Mouse (Mus musculus): ENCODE results near the gene Arid5b. TPM values are rescaled to one million over a fixed set of nuclear protein-coding genes. Genes with fewer than 3 reads are reported as not detected.

Arid5b gene
- polyA plus RNA-seq, 1 experiment from 2014 or later, result 27.0 TPM

GRCm38 (mm10) chr10:68210025-68210642 is 68.4 kb downstream of the Arid5b start:
- peak; percentile 26; the same call in 1 of the 2 replicates for ATAC-seq
- 83% methylated on average over 12 of the region's 12 CpGs for WGBS
- no peaks in the 10 kb centered on the region for H3K36me3 ChIP-seq (ENCODE audit: control insufficient read depth, insufficient read depth, low read length)
- no peak overlapping the region for H3K4me3 ChIP-seq (ENCODE audit: low read length)
- no peaks in the 10 kb centered on the region for H3K9me3 ChIP-seq (ENCODE audit: control insufficient read depth, low read length)
- H3K27ac ChIP-seq (ENCODE audit: low read length), result no peak overlapping the region
- H3K27me3 ChIP-seq (replicated peaks; ENCODE audit: control insufficient read depth, insufficient read depth, low read length), result no peaks in the 10 kb centered on the region
- peaks cover 21% of the 10 kb centered on the region for H3K4me1 ChIP-seq (ENCODE audit: control insufficient read depth, insufficient read depth, low read length)
- H3K9ac ChIP-seq (ENCODE audit: low read depth, low read length), result no peak overlapping the region
- no peak overlapping the region for H3K4me2 ChIP-seq (ENCODE audit: low read depth, low read length)

GRCm38 (mm10) chr10:68208670-68209065 is 69.9 kb downstream of the Arid5b start:
- H3K9me3 ChIP-seq (ENCODE audit: control insufficient read depth, low read length), result no peaks in the 10 kb centered on the region
- H3K27ac ChIP-seq (ENCODE audit: low read length), result peak overlapping the region; percentile 37
- no peak for ATAC-seq
- WGBS, result 40% methylated on average over 5 of the region's 5 CpGs
- no peak overlapping the region for H3K4me3 ChIP-seq (ENCODE audit: low read length)
- no peaks in the 10 kb centered on the region for H3K36me3 ChIP-seq (ENCODE audit: control insufficient read depth, insufficient read depth, low read length)
- peaks cover 21% of the 10 kb centered on the region for H3K4me1 ChIP-seq (ENCODE audit: control insufficient read depth, insufficient read depth, low read length)
- no peaks in the 10 kb centered on the region for H3K27me3 ChIP-seq (replicated peaks; ENCODE audit: control insufficient read depth, insufficient read depth, low read length)
- no peak overlapping the region for H3K9ac ChIP-seq (ENCODE audit: low read depth, low read length)
- H3K4me2 ChIP-seq (ENCODE audit: low read depth, low read length), result peak overlapping the region; percentile 30; the same call in 1 of the 2 replicates

- Histone ChIP-seq H3K27ac (ENCODE audit: low read length) (peak overlapping the region; percentile 18; the same call in 1 of the 2 replicates), H3K36me3 (ENCODE audit: control insufficient read depth, insufficient read depth, low read length) (no peaks in the 10 kb centered on the region), H3K27me3 (replicated peaks; ENCODE audit: control insufficient read depth, insufficient read depth, low read length) (no peaks in the 10 kb centered on the region), H3K4me3 (ENCODE audit: low read length) (peak overlapping the region; percentile 32; the same call in 1 of the 2 replicates), H3K4me2 (ENCODE audit: low read depth, low read length) (peak overlapping the region; percentile 45), H3K9me3 (ENCODE audit: control insufficient read depth, low read length) (no peaks in the 10 kb centered on the region), H3K4me1 (ENCODE audit: control insufficient read depth, insufficient read depth, low read length) (peaks cover 21% of the 10 kb centered on the region), H3K9ac (ENCODE audit: low read depth, low read length) (no peak overlapping the region)
- WGBS, result 12% methylated on average over 20 of the region's 20 CpGs
- ATAC-seq, result peak; percentile 68
These were observed 70.5 kb downstream of the Arid5b start for GRCm38 (mm10) chr10:68207803-68208669.

- 82% methylated on average over 6 of the region's 6 CpGs for WGBS
- H3K4me1 ChIP-seq (ENCODE audit: control insufficient read depth, insufficient read depth, low read length), result peaks cover 13% of the 10 kb centered on the region
These were observed 74.1 kb downstream of the Arid5b start for GRCm38 (mm10) chr10:68204391-68204790.

GRCm38 (mm10) chr10:68203860-68204259 is 74.7 kb downstream of the Arid5b start:
- H3K36me3 ChIP-seq (ENCODE audit: control insufficient read depth, insufficient read depth, low read length), result 0 out of 2 replicates have a peak, but pooled peaks cover 2% of the 10 kb centered on the region
- no peaks in the 10 kb centered on the region for H3K9me3 ChIP-seq (ENCODE audit: control insufficient read depth, low read length)
- ATAC-seq, result no peak
- no peak overlapping the region for H3K27ac ChIP-seq (ENCODE audit: low read length)
- H3K4me1 ChIP-seq (ENCODE audit: control insufficient read depth, insufficient read depth, low read length), result peaks cover 10% of the 10 kb centered on the region
- no peaks in the 10 kb centered on the region for H3K27me3 ChIP-seq (replicated peaks; ENCODE audit: control insufficient read depth, insufficient read depth, low read length)
- 93% methylated on average over 7 of the region's 7 CpGs for WGBS
- H3K4me2 ChIP-seq (ENCODE audit: low read depth, low read length), result no peak overlapping the region
- no peak overlapping the region for H3K4me3 ChIP-seq (ENCODE audit: low read length)
- H3K9ac ChIP-seq (ENCODE audit: low read depth, low read length), result no peak overlapping the region

More at GRCm38 (mm10) chr10:68204391-68204790, 74.1 kb downstream of the Arid5b start:
- 0 out of 2 replicates have a peak, but pooled peaks cover under 1% of the 10 kb centered on the region for H3K36me3 ChIP-seq (ENCODE audit: control insufficient read depth, insufficient read depth, low read length)
- no peak for ATAC-seq
- no peak overlapping the region for H3K27ac ChIP-seq (ENCODE audit: low read length)
- no peaks in the 10 kb centered on the region for H3K9me3 ChIP-seq (ENCODE audit: control insufficient read depth, low read length)
- no peak overlapping the region for H3K9ac ChIP-seq (ENCODE audit: low read depth, low read length)
- H3K27me3 ChIP-seq (replicated peaks; ENCODE audit: control insufficient read depth, insufficient read depth, low read length), result no peaks in the 10 kb centered on the region
- H3K4me3 ChIP-seq (ENCODE audit: low read length), result no peak overlapping the region
- no peak overlapping the region for H3K4me2 ChIP-seq (ENCODE audit: low read depth, low read length)

GRCm38 (mm10) chr10:68203322-68203721 is 75.2 kb downstream of the Arid5b start:
- no peak for ATAC-seq
- Histone ChIP-seq H3K4me3 (ENCODE audit: low read length) (no peak overlapping the region), H3K27ac (ENCODE audit: low read length) (no peak overlapping the region), H3K9ac (ENCODE audit: low read depth, low read length) (no peak overlapping the region), H3K4me1 (ENCODE audit: control insufficient read depth, insufficient read depth, low read length) (peaks cover 7% of the 10 kb centered on the region), H3K9me3 (ENCODE audit: control insufficient read depth, low read length) (no peaks in the 10 kb centered on the region), H3K27me3 (replicated peaks; ENCODE audit: control insufficient read depth, insufficient read depth, low read length) (no peaks in the 10 kb centered on the region), H3K4me2 (ENCODE audit: low read depth, low read length) (no peak overlapping the region), H3K36me3 (ENCODE audit: control insufficient read depth, insufficient read depth, low read length) (0 out of 2 replicates have a peak, but pooled peaks cover 2% of the 10 kb centered on the region)
- WGBS, result 70% methylated on average over 11 of the region's 11 CpGs

GRCm38 (mm10) chr10:68199440-68199839 is 79.1 kb downstream of the Arid5b start:
- no peaks in the 10 kb centered on the region; the same call in 1 of the 2 replicates for H3K4me1 ChIP-seq (ENCODE audit: control insufficient read depth, insufficient read depth, low read length)
- 90% methylated on average over 5 of the region's 5 CpGs for WGBS
- no peak overlapping the region for H3K9ac ChIP-seq (ENCODE audit: low read depth, low read length)
- no peak overlapping the region for H3K4me2 ChIP-seq (ENCODE audit: low read depth, low read length)
- H3K4me3 ChIP-seq (ENCODE audit: low read length), result no peak overlapping the region
- 0 out of 2 replicates have a peak, but pooled peaks cover 2% of the 10 kb centered on the region for H3K36me3 ChIP-seq (ENCODE audit: control insufficient read depth, insufficient read depth, low read length)
- no peaks in the 10 kb centered on the region for H3K9me3 ChIP-seq (ENCODE audit: control insufficient read depth, low read length)
- no peak for ATAC-seq
- H3K27me3 ChIP-seq (replicated peaks; ENCODE audit: control insufficient read depth, insufficient read depth, low read length), result no peaks in the 10 kb centered on the region
- no peak overlapping the region for H3K27ac ChIP-seq (ENCODE audit: low read length)

GRCm38 (mm10) chr10:68196324-68196723 is 82.2 kb downstream of the Arid5b start:
- Histone ChIP-seq H3K9ac (ENCODE audit: low read depth, low read length) (no peak overlapping the region), H3K9me3 (ENCODE audit: control insufficient read depth, low read length) (no peaks in the 10 kb centered on the region), H3K27ac (ENCODE audit: low read length) (peak overlapping the region; percentile 20; the same call in 1 of the 2 replicates), H3K4me3 (ENCODE audit: low read length) (no peak overlapping the region), H3K36me3 (ENCODE audit: control insufficient read depth, insufficient read depth, low read length) (0 out of 2 replicates have a peak, but pooled peaks cover 2% of the 10 kb centered on the region), H3K27me3 (replicated peaks; ENCODE audit: control insufficient read depth, insufficient read depth, low read length) (no peaks in the 10 kb centered on the region), H3K4me1 (ENCODE audit: control insufficient read depth, insufficient read depth, low read length) (peaks cover 12% of the 10 kb centered on the region), H3K4me2 (ENCODE audit: low read depth, low read length) (peak overlapping the region; percentile 3; the same call in 1 of the 2 replicates)
- 60% methylated on average over 9 of the region's 9 CpGs for WGBS
- peak; percentile 76 for ATAC-seq

GRCm38 (mm10) chr10:68193561-68193960 is 85.0 kb downstream of the Arid5b start:
- H3K27ac ChIP-seq (ENCODE audit: low read length), result no peak overlapping the region
- H3K9me3 ChIP-seq (ENCODE audit: control insufficient read depth, low read length), result no peaks in the 10 kb centered on the region
- 80% methylated on average over 3 of the region's 3 CpGs for WGBS
- no peak overlapping the region for H3K9ac ChIP-seq (ENCODE audit: low read depth, low read length)
- H3K27me3 ChIP-seq (replicated peaks; ENCODE audit: control insufficient read depth, insufficient read depth, low read length), result no peaks in the 10 kb centered on the region
- no peaks in the 10 kb centered on the region for H3K36me3 ChIP-seq (ENCODE audit: control insufficient read depth, insufficient read depth, low read length)
- peaks cover 12% of the 10 kb centered on the region for H3K4me1 ChIP-seq (ENCODE audit: control insufficient read depth, insufficient read depth, low read length)
- H3K4me3 ChIP-seq (ENCODE audit: low read length), result no peak overlapping the region
- no peak for ATAC-seq
- H3K4me2 ChIP-seq (ENCODE audit: low read depth, low read length), result no peak overlapping the region

Data from intestine, embryonic 16.5 days (tissue).